Mouse (Mus musculus): ENCODE results near the gene Serinc5.

The Serinc5 gene

DNA sequence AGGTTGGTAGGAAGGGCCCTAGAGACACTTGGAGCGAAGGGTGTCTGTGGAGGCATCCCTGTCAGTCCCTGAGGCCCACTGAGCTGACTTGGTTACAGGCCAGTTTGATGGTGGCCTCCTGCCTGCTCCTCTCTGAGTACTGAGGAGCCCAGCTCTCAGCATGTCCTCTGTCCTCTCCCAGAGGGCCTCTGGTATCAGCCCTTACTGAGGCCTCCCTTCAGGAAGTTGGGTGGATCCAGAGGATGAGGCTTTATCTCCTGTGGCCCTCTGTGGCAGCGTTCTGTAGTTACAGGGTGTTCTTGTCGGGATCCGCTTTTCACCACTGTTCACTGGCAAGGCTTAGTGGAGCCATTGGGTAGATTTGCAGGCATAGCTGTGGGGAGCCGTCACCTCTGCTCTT is 132.4 kb downstream of the Serinc5 start:
- DNase-seq (ENCODE audit: low spot score) = no peak

DNA sequence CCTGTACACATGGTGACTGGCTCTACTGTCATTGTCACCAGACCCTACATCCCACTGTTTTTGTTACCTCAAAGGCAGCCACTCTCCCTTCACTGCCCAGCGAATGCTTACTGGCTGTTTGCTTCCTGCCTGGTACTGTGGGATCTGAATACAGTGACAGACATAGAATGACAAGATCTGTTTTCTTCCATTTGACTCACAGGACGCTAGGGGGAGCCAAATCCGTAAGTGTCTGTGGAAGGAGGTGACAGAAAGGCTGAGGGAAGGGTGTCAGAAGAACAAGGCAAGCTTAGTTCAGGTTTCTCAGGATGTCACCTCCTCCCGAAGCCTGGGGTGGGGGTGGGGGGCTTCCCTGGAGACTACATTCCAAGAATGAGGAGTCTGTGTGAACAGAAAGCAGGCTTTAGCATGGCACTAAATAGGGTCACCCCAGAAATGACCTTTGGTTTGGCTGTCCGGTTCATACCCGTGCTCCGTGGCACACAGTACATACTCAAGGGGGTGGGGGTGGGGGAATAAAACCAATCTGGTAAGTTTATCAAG is 140.2 kb downstream of the Serinc5 start:
- DNase-seq (ENCODE audit: low spot score) = peak; percentile 87

DNA sequence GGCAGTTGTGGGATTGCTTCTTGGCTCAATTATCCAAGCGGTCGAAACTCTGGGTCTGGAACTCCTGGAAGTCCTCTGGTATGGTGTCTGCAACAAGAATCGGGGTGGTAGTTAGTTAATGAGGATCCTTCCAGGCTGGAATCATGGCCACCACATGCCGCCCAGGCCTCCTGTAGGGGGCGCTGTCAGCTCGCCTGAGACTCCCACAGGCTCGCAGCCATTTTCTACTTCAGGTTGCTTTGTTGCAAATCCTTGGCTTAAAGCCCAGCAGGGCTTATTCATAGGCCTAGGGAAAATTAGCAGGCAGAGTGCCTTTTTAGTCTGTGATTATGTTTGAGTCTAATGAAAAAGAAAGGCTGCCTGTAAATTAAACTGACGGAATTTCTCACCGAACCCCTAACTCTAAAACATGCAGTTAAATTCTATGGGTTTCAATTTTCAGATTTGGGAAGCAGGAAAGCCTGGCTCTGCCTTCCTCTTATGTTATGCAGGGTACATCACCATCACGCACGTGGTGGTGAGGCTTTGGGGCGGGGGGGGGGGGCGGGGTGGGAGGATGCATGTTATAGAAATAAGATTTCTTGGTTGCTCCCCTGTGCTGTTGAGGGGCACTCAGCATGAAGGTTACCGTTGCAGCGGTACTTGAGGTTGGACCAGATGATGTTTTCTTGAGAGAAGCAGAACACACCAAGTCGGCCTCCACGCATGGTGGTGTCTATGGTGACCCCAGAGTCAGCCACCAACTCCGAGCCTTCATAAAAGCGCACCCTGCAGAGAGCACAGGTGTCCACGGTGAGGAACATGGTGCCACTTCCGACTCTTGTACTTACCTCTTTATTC is 141.1 kb downstream of the Serinc5 start:
- peak; percentile 91 for DNase-seq (ENCODE audit: low spot score)

DNA sequence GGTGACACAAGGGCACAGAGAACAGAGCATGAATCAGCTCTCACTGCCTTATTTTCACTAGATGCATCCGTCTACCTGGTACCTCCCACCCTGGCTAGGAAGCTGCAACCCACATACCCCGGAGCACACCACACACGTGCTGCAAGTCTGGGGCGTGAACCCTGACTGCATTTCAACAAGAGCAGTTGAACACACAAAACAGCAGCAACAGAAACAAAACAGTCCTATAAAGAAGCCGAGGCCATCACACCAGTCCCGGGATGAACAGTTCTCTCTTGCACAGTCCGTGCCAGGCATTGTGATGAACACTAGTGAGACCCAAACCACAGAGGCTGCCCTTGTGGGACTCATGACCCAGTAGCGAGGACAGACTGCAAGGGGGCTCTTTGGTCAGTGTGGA is 142.8 kb downstream of the Serinc5 start:
- DNase-seq (ENCODE audit: low spot score) = no peak

DNA sequence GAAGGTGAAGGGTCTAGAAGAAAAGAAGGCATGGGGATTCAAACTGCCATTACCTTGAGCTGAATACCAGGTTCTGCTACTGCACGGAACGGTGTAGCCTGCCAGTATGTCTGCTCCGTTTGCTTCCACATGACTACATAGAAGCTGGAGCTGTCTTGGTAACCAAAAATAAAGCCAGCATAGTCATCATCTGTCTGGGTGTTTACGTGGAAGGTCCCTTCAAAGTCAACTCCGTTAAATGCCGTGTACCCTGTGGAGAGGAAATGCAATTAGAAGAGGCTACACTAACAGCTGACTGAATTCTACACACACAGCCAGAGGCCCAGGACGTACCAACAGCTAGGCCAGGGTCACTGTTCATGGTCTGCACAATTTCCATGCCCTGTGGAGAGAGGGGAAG is 144.1 kb downstream of the Serinc5 start:
- DNase-seq (ENCODE audit: low spot score) = no peak

DNA sequence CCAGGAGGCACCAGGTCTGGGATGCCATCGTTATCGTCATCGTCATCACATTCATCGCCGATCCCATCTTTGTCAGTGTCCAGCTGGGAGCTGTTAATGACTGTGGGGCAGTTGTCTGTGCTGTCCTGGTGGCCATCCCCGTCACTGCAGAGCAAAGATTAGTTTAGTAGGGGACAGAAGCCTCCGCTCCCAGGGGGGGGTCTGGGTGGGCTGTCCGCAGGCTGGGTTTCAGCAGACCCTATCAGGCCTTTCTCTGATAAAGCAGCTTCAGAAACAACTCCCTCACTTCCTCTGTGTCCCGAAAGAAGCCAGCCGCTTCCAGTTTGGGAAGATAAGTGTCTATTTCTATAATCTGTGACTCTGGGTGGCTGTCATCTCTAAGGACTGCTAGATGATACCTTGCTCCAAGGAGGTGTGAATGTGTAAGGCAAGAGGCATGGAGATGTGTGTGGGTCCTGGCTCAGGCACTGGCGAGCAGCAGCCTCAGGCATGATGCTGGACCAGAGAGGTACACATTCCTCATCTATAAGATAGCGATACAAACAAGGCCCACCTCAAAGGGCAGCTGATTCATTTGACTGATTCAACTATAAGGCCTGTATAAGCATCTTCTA is 147.2 kb downstream of the Serinc5 start:
- DNase-seq (ENCODE audit: low spot score) = no peak

DNA sequence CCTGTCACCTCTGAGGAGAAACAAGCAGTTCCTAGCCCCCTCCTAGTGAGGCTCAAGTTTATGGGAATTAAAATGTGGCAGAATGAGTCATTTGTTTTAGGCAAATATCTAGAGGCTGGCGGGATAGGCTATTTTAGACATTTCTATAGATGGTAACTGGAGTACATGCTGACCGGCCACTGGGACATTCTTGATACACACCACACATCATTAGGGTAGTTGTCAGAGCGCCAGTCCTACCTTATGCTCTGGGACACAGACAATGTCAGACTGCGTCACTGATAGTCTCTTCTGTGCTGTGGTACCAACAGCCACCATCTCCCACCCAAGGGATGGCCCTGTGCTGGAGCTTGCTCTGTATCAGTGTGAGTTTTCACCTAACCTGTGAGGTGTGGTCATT is 148.2 kb downstream of the Serinc5 start:
- no peak for DNase-seq (ENCODE audit: low spot score)

DNA sequence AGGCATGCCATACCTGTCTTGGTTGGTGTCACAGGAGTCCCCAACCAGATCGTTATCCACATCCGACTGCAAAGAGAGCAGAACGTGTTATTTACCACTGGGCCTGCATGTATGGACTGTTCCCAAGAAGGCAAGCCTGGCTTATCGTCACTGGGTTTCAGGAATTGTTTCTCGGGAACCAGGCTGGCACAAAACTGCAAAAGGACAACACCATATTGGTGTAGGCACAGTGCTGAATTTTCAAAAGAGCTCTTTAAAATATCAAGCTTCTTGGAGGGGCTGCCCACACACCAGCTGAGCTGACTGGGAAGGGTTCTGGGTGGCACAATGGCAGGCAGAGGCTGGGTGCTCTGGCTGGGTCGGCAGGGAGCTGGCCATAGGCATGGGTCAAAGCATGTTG is 149.6 kb downstream of the Serinc5 start:
- DNase-seq (ENCODE audit: low spot score) = no peak
